Mouse (Mus musculus) heart, embryonic 12.5 days (tissue): ENCODE results near the gene Safb. TPM values are rescaled to one million over a fixed set of nuclear protein-coding genes. Genes with fewer than 3 reads are reported as not detected.

Experiments
- ATAC-seq: fragments of 200-750 bp; cut with Nextera tagmentation; 2 replicates; pipeline ENCODE4 v1.8.0; 2017; ENCODE audit warnings: moderate TSS enrichment, moderate library complexity; ENCODE audit not compliant: insufficient number of reproducible peaks, low FRiP score
- H3K27ac ChIP-seq: fragments of 300-500 bp; sonication (generic); 2 replicates; pipeline ENCODE4 v1.5.1; 2016; ENCODE audit warnings: mild to moderate bottlenecking, moderate library complexity; ENCODE audit not compliant: poor library complexity, severe bottlenecking
- H3K27me3 ChIP-seq: fragments of 300-500 bp; sonication (generic); replicated peaks from 2 replicates; pipeline ENCODE4 v1.6.1; 2016; ENCODE audit warnings: mild to moderate bottlenecking, moderate library complexity
- H3K36me3 ChIP-seq: fragments of 300-500 bp; sonication (generic); 2 replicates; pipeline ENCODE4 v1.6.1; 2016; ENCODE audit warnings: mild to moderate bottlenecking, moderate library complexity
- H3K4me1 ChIP-seq: fragments of 300-500 bp; sonication (generic); replicated peaks from 2 replicates; pipeline ENCODE4 v1.6.1; 2016; ENCODE audit warnings: mild to moderate bottlenecking
- H3K4me2 ChIP-seq: fragments of 300-500 bp; sonication (generic); 2 replicates; pipeline ENCODE4 v1.6.1; 2016; ENCODE audit warnings: mild to moderate bottlenecking, moderate library complexity
- H3K4me3 ChIP-seq: fragments of 300-500 bp; sonication (generic); 2 replicates; pipeline ENCODE4 v1.5.1; 2016; ENCODE audit warnings: mild to moderate bottlenecking
- H3K9ac ChIP-seq: fragments of 300-500 bp; sonication (generic); 2 replicates; pipeline ENCODE4 v1.6.1; 2016; ENCODE audit warnings: mild to moderate bottlenecking, moderate library complexity
- H3K9me3 ChIP-seq: fragments of 300-500 bp; sonication (generic); replicated peaks from 2 replicates; pipeline ENCODE4 v1.6.1; 2016; ENCODE audit warnings: mild to moderate bottlenecking, moderate library complexity
- WGBS: fragments of 180-500 bp; shearing (Covaris S2); methylation state at CpG from one replicate; pipeline ENCODE4 v1.1.7; 2016; 5-methylcytosine and 5-hydroxymethylcytosine counted together
- polyA plus RNA-seq: library from polyadenylated mRNA; unstranded; fragments of >200 nt; fragmentation: Nextera tagmentation; extraction: Ambion mirVana; gene quantifications from 2 replicates; pipeline ENCODE4 v1.2.1, GENCODE M21; 2016

Gene Safb
- polyA plus RNA-seq, 1 experiment from 2014 or later: 93.1 TPM

GRCm38 (mm10) chr17:56588921-56589320, 4.3 kb downstream of the Safb start:
- Histone ChIP-seq H3K4me3 (no peak overlapping the region), H3K9ac (no peak overlapping the region), H3K27ac (no peak overlapping the region), H3K36me3 (peaks cover 78% of the 10 kb centered on the region), H3K9me3 (no peaks in the 10 kb centered on the region), H3K4me1 (peaks cover 30% of the 10 kb centered on the region), H3K4me2 (no peak overlapping the region), H3K27me3 (no peaks in the 10 kb centered on the region)
- no peak for ATAC-seq
- WGBS: 87% methylated on average over 4 of the region's 4 CpGs

DNA sequence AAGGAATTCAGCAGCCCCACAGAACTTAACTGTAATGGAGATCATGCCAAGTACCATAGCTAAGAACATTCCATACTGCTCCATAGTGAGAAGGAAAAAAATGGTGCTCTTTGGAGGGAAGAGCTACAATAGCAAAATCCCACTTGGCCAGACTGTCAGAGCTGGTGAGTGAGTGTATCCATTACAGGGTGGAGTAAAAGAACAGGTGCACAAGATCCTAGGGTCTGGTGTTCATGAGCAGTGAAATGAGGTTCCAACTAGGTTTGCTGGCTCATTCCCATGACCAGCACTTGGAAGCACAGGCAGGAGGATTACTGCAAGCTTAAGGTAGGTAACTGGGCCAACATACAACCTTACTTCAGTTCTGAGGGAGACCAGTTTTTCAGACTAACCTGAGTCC, 7.9 kb downstream of the Safb start:
- peaks cover 12% of the 10 kb centered on the region; the same call in 1 of the 2 replicates for H3K4me1 ChIP-seq
- no peak overlapping the region for H3K9ac ChIP-seq
- peaks cover 99% of the 10 kb centered on the region for H3K36me3 ChIP-seq
- no peak overlapping the region for H3K4me2 ChIP-seq
- no peak overlapping the region for H3K4me3 ChIP-seq
- no peak for ATAC-seq
- H3K27me3 ChIP-seq: no peaks in the 10 kb centered on the region
- H3K27ac ChIP-seq: no peak overlapping the region
- H3K9me3 ChIP-seq: no peaks in the 10 kb centered on the region

DNA sequence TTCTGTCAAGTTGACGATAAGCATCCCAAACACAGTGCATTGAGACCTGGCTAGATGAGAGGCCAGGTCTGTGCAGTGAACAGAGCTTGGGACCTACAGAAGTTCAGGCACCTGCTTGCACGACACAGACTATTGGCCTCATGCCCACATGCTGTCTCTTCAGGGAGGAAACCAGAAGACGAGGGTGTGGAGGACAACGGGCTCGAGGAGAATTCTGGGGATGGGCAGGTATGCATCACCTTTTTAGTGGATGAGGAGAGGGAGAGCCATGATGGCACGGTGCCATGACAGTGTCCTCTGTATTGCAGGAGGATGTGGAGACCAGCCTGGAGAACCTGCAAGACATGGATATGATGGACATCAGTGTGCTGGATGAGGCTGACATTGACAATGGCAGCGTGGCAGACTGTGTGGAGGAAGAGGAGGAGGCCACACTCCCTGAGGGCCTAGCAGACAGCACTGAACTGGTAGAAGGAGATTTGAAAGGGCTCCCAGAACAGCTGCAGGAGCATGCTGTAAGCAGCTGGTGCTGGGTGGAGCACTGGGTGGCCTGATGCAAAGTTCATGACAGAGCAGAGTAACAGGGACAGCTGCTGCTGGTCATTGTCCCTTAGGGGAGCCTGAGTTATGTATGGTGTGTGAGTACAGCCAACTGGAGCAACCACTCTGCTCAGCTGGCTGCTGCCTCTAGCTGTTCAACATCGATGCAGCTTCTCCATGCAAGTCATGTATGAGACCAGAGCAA, 9.1 kb downstream of the Safb start:
- no peak overlapping the region for H3K9ac ChIP-seq
- no peaks in the 10 kb centered on the region for H3K27me3 ChIP-seq
- WGBS: 88% methylated on average over 8 of the region's 8 CpGs
- H3K4me3 ChIP-seq: no peak overlapping the region
- no peak overlapping the region for H3K27ac ChIP-seq
- H3K36me3 ChIP-seq: peaks cover 96% of the 10 kb centered on the region
- ATAC-seq: no peak
- H3K4me2 ChIP-seq: no peak overlapping the region
- H3K4me1 ChIP-seq: 0 out of 2 replicates have a peak, but pooled peaks cover 4% of the 10 kb centered on the region
- H3K9me3 ChIP-seq: no peaks in the 10 kb centered on the region

DNA sequence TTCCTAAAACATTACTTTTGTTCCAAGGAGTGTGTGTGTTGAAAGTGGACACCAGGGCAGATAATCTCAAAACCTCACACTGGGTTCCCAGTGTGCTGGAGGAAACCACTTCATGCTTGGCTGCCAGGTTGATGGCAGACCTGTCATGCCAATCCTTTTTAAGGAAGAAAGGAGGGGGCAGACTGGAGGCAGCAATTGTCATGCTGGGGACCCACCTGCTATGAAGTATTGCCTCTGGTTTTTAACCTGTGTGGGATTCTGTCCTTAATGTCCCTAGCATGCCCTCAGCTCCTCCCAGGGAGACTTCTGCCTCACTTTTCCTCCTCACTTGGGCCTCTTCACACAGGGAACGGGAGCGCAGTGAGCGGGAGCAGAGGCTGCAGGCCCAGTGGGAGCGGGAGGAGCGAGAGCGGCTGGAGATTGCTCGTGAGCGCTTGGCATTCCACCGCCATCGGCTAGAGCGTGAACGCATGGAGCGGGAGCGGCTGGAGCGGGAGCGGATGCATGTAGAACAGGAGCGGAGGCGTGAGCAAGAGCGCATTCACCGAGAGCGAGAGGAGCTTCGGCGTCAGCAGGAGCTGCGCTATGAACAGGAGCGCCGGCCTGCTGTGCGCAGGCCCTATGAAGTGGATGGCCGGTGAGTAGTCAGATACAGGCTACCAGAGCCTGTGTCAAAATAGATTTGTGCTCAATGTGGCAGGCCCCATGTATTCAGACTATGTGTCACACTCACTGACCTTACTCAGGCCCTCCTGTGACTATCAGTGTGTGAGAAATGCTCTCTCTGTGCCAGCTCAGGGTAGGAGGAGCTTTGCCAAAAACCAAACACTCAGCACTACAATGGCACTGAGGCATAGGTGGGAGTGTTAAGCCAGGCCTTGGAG, 18.8 kb downstream of the Safb start:
- 93% methylated on average over 28 of the region's 28 CpGs for WGBS
- Histone ChIP-seq H3K4me1 (peaks cover 8% of the 10 kb centered on the region), H3K27me3 (no peaks in the 10 kb centered on the region), H3K4me2 (no peak overlapping the region), H3K9ac (no peak overlapping the region), H3K36me3 (peaks cover 88% of the 10 kb centered on the region), H3K27ac (no peak overlapping the region), H3K9me3 (no peaks in the 10 kb centered on the region), H3K4me3 (no peak overlapping the region)
- ATAC-seq: no peak

DNA sequence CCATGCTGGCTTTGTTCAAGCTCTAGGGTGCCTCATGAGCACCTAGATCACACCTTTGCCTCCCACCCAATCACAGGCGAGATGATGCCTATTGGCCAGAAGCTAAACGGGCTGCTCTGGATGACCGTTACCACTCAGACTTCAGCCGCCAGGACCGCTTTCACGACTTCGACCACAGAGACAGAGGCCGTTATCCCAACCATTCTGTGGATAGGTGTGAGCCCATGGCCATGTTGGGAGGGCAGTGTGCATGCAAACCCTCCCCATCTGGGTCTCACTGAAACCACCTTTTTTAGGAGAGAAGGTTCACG, 19.4 kb downstream of the Safb start:
- H3K4me2 ChIP-seq: no peak overlapping the region
- no peaks in the 10 kb centered on the region for H3K27me3 ChIP-seq
- no peaks in the 10 kb centered on the region for H3K9me3 ChIP-seq
- no peak for ATAC-seq
- H3K9ac ChIP-seq: no peak overlapping the region
- H3K4me3 ChIP-seq: no peak overlapping the region
- H3K36me3 ChIP-seq: peaks cover 88% of the 10 kb centered on the region
- WGBS: 89% methylated on average over 9 of the region's 9 CpGs
- H3K27ac ChIP-seq: no peak overlapping the region
- H3K4me1 ChIP-seq: peaks cover 14% of the 10 kb centered on the region

DNA sequence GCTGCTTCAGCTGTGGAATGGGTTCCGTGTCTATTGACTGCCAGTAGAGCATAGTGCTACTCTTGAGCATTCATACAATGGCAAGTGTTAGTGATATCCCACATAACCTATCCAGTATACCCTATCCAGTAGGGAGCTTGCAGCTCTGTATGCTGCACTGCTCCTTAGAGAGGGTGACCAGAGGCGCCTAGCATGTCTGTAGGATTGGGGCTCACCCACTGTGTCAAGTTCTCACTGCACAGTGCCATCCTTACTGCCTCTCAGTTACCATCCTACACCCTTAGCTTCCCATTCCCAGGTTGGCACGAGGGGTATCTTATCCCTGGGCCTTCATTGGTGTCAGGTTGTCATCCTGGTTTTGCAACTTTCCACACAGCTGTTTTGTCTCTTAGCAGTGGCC, 19.8 kb downstream of the Safb start:
- Histone ChIP-seq H3K4me3 (no peak overlapping the region), H3K36me3 (peaks cover 84% of the 10 kb centered on the region), H3K9me3 (no peaks in the 10 kb centered on the region), H3K9ac (no peak overlapping the region), H3K27me3 (no peaks in the 10 kb centered on the region), H3K27ac (no peak overlapping the region), H3K4me2 (no peak overlapping the region), H3K4me1 (peaks cover 14% of the 10 kb centered on the region)
- 85% methylated on average over 3 of the region's 3 CpGs for WGBS
- no peak for ATAC-seq

DNA sequence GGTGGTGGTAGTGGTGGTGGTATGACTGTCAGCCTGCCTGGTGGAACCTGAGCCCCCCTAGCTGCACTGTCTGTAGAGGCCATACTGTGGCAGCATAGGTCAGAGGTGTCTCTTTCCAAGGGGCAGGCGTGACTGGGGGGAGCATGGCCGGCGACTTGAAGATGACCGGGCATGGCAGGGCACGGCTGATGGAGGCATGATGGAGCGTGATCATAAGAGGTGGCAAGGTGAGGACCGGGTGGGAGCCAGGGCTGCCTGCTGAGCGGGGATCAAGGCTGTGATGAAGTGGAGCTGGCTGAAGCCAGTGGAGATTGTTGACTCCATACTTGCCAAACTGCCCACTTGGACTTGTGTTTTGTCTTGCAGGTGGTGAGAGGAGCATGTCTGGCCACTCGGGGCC, 20.8 kb downstream of the Safb start:
- Histone ChIP-seq H3K4me3 (no peak overlapping the region), H3K9me3 (no peaks in the 10 kb centered on the region), H3K36me3 (peaks cover 74% of the 10 kb centered on the region), H3K27ac (no peak overlapping the region), H3K4me2 (no peak overlapping the region), H3K4me1 (peaks cover 18% of the 10 kb centered on the region), H3K27me3 (no peaks in the 10 kb centered on the region), H3K9ac (no peak overlapping the region)
- WGBS: 86% methylated on average over 9 of the region's 9 CpGs
- ATAC-seq: no peak

DNA sequence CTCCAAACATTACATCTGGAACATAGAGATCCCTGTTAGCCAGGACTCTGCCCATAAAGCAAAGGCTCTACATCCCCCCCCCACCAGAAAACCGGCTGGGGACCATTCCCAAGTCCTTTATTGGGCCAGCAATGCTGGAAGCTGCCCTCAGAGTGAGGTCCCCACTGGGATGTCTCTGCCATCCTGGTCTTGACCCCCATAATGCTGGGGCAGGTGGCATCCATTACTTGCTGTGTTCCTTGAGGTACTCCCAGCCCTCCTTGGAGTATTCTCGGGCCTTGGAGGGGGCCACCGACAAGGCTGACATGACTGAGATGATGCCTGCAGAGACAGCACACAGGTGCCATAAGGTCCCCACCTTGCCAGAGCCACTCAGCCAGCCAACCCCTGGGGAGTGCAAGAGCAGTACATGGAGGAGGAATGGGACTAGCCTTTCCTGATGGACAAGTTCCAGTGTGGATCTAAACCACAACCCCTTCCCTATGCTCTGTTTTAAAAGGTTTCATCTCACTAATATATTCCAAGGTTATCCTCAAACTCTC, 23.0 kb downstream of the Safb start:
- 72% methylated on average over 3 of the region's 3 CpGs for WGBS
- Histone ChIP-seq H3K4me3 (0 out of 2 replicates have a peak overlapping the region, but pooled peaks have one; percentile 1), H3K4me2 (no peak overlapping the region), H3K4me1 (peaks cover 34% of the 10 kb centered on the region), H3K36me3 (peaks cover 53% of the 10 kb centered on the region), H3K27ac (no peak overlapping the region), H3K9me3 (no peaks in the 10 kb centered on the region), H3K9ac (no peak overlapping the region), H3K27me3 (no peaks in the 10 kb centered on the region)
- no peak for ATAC-seq

DNA sequence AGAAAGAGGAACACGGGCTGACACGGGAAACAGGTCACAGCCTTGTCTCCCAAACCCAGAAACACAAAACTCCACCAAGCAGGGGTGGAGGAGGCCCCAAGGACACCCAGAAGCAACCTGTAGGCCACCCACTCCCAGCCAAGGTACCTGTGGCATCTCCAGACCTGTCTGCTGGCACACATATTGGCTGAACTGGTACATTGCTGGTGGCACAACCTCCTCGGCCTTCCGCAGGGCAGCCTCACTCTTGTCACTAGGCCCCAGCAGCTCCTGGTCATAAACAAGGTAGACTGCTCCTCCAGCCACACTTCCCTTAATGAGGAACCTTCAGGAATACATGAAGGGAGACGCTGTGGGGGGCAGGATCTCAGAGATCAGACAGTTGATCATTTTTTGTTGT, 24.1 kb downstream of the Safb start:
- H3K4me2 ChIP-seq: peak overlapping the region; percentile 90
- no peak for ATAC-seq
- peak overlapping the region; percentile 80; the same call in 1 of the 2 replicates for H3K27ac ChIP-seq
- no peaks in the 10 kb centered on the region for H3K27me3 ChIP-seq
- H3K9ac ChIP-seq: peak overlapping the region; percentile 93
- peaks cover 34% of the 10 kb centered on the region for H3K4me1 ChIP-seq
- H3K36me3 ChIP-seq: peaks cover 42% of the 10 kb centered on the region
- H3K4me3 ChIP-seq: peak overlapping the region; percentile 69
- no peaks in the 10 kb centered on the region for H3K9me3 ChIP-seq
- WGBS: 47% methylated on average over 5 of the region's 5 CpGs

- H3K4me3 ChIP-seq: peak within 1 kb of the TSS; percentile 69
- peak within 1 kb of the TSS; percentile 93 for H3K9ac ChIP-seq
- peaks cover 40% of the 10 kb centered on the region for H3K4me1 ChIP-seq
- H3K4me2 ChIP-seq: peak within 1 kb of the TSS; percentile 90
- ATAC-seq: peak; percentile 86
- peak within 1 kb of the TSS; percentile 80 for H3K27ac ChIP-seq
- H3K9me3 ChIP-seq: no peaks in the 10 kb centered on the region
- under 1% methylated on average over 44 of the region's 44 CpGs for WGBS
- no peaks in the 10 kb centered on the region for H3K27me3 ChIP-seq
- peaks cover 38% of the 10 kb centered on the region for H3K36me3 ChIP-seq
These were observed 25.0 kb downstream of the Safb start, which contains the start of gene 2410015M20Rik for GRCm38 (mm10) chr17:56609452-56610171. Gene 2410015M20Rik (minus strand): TSS chr17:56609771.

GRCm38 (mm10) chr17:56611323-56611722, 26.7 kb downstream of the Safb start:
- H3K4me1 ChIP-seq: peaks cover 52% of the 10 kb centered on the region
- ATAC-seq: no peak
- no peak overlapping the region for H3K4me2 ChIP-seq
- H3K9ac ChIP-seq: no peak overlapping the region
- H3K27me3 ChIP-seq: no peaks in the 10 kb centered on the region
- WGBS: 67% methylated on average over 2 of the region's 2 CpGs
- peaks cover 39% of the 10 kb centered on the region for H3K36me3 ChIP-seq
- H3K4me3 ChIP-seq: no peak overlapping the region
- H3K9me3 ChIP-seq: no peaks in the 10 kb centered on the region
- H3K27ac ChIP-seq: no peak overlapping the region
